In the genomic region with DNA sequence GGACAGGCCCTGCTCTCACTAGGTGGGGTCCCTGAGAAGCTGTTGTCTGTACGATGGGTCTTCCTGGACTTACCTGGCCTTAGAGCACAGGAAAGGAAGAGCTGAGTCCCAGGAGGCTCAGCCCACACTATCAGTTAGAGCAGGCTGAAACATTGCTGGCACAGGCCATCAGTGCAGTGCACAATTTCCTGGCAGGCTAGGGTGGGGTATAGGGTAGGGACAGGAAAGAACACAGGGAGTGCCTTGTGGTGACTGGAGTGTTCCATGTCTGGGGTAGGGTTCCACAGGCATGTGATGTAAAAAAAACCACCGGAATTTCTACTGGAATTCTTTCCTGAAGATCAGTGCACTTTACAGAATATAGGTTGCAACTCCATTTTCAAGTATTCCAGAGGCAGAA, we compare ENCODE assay signal across 10 mouse cellular contexts. TPM values are rescaled to one million over a fixed set of nuclear protein-coding genes. Genes with fewer than 3 reads are reported as not detected.
DNase-seq lines count a peak whose midpoint lies in the region.
"Had no signal": no experiment of that assay in that cellular context is flagged by ENCODE, and none has a peak within 500 bp of the region (broad histone marks: within the 10 kb centered on the region; RNA-seq: fewer than 3 reads in every experiment).

No protein-coding gene starts in this region.

- DNase-seq in adrenal gland, adult 2 months, result peak; percentile 31
- no peak for DNase-seq in adrenal gland, adult (ENCODE audit: inconsistent age in 2 of 2, low spot score in 1 of 2)
- peak; percentile 11 for DNase-seq in fibroblast of lung, adult 2 months (ENCODE audit: low read depth)
- peak; percentile 46 for DNase-seq in heart, postnatal 4 days
- DNase-seq in lung, postnatal 10 days, result peak; percentile 62
- DNase-seq in thymus, postnatal 25 days, result no peak
- DNase-seq in left cerebral cortex, postnatal 14 days (ENCODE audit: low spot score in 2 of 2), result no peak
- no peak for DNase-seq in layer of hippocampus, adult 18-20 months (ENCODE audit: low spot score in 2 of 2)
- DNase-seq: cerebellum, adult 11-12 months; layer of hippocampus, adult 9-11 months had no signal

- intact Hi-C loops in left cerebral cortex, postnatal 14 days (cut with DNase I), result no loop called here

RNA-seq across cellular contexts. Expression of a gene that starts 58.9 kb away (rescaled TPM):
- 10 to 100 TPM; 31.0 to 49.3 TPM for total RNA-seq in adrenal gland, adult 2 months (2021)
- 11.6 and 13.9 TPM in 2 replicates for polyA plus RNA-seq in adrenal gland, adult 2 months (2012; rRNA removed)
- total RNA-seq in heart, postnatal 4 days (2021), result 100 to 1,000 TPM; 114 to 116 TPM
- 100 to 1,000 TPM; 125 to 145 TPM for total RNA-seq in left cerebral cortex, postnatal 14 days (2021)
- total RNA-seq in layer of hippocampus, adult 18-20 months (2021), result 100 to 1,000 TPM in 1 of 2 experiments, 10 to 100 TPM in 1; 92.7 to 100 TPM

Comparison
In these comparisons a context has a peak if more than half of its experiments do, and no peak if none do; other contexts are left out.
1. DNase-seq: peak in adrenal gland, adult 2 months (single experiment), fibroblast of lung, adult 2 months (single experiment), heart, postnatal 4 days (single experiment) and lung, postnatal 10 days (single experiment); none in adrenal gland, adult (0 of 2), thymus, postnatal 25 days (single experiment), left cerebral cortex, postnatal 14 days (0 of 2) and layer of hippocampus, adult 18-20 months (0 of 2).